Mouse (Mus musculus): ENCODE data around the gene Cttn.

DNA sequence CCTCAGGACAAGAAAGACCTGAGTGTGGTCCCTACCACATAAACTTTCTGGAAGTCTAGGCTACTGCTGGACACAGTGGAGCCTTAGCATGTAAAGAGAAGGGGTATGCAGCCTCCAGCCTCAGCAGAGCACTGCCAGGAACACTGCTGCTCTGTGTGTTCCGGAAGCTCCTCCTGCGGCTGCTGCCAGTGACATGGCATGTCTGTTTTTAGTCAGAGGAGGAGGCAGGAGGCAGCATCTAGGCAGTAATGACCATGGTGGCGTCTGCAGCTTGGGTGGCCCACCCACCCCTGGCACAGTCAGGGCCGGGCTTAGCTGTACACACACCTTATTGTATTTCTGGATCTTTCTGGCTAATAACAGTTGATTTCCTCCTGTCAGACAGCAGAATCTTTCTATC lies 63.1 kb downstream of the Cttn start:
- TF ChIP-seq CTCF (conservative IDR thresholded peaks at IDR 0.05; ENCODE audit: low read length) (no peak), NANOG (IDR thresholded peaks at IDR 0.05; ENCODE audit: borderline replicate concordance, low read length) (no peak)
